Mouse (Mus musculus) megakaryocyte, embryonic 14.5 days (primary cell): ENCODE results near the gene Olfr430.

Experiments
- FLI1 ChIP-seq: IDR thresholded peaks from 2 replicates; pipeline ENCODE4 v1.6.1; 2012; ENCODE audit warnings: low read length, inconsistent platforms, mixed read lengths
- GATA1 ChIP-seq: IDR thresholded peaks from 3 replicates; pipeline ENCODE4 v1.6.1; 2012; ENCODE audit warnings: mixed read lengths, low read length, inconsistent platforms, borderline replicate concordance

- TF ChIP-seq GATA1 (no peak), FLI1 (no peak)
These were observed 34.7 kb upstream of the Olfr430 start, which contains the start of gene Ifi205 for GRCm38 (mm10) chr1:174031698-174032097.
